Mouse (Mus musculus) liver, postnatal 0 days (tissue): ENCODE data around the gene St8sia1. TPM values are rescaled to one million over a fixed set of nuclear protein-coding genes. Genes with fewer than 3 reads are reported as not detected.
A peak's percentile ranks its signal among the peaks of the same experiment; 100 is the strongest.
"Not testable (repeated sequence)": the region's sequence is repeated elsewhere in the genome, so short reads cannot be mapped to it uniquely, and the experiment has no call there.

Source experiments
- ATAC-seq: fragments of 200-750 bp; cut with Nextera tagmentation; 2 replicates; pipeline ENCODE4 v1.8.0; 2017; ENCODE audit warnings: mild to moderate bottlenecking, moderate library complexity
- DNase-seq: peaks from one replicate; pipeline ENCODE4 v3.0.0-alpha.2; 2016
- H3K27ac ChIP-seq: fragments of 300-500 bp; sonication (generic); 2 replicates; pipeline ENCODE4 v1.5.1; 2014; ENCODE audit warnings: antibody characterized with exemption, moderate library complexity, mild to moderate bottlenecking, low read depth
- H3K27me3 ChIP-seq: fragments of 300-500 bp; sonication (generic); 2 replicates; pipeline ENCODE4 v1.6.1; 2014; ENCODE audit warnings: low read length, control low read depth, mixed read lengths; ENCODE audit not compliant: insufficient read depth
- H3K36me3 ChIP-seq: fragments of 300-500 bp; sonication (generic); replicated peaks from 2 replicates; pipeline ENCODE4 v1.6.1; 2014; ENCODE audit warnings: mild to moderate bottlenecking, control low read depth, low read length, moderate library complexity, mixed read lengths; ENCODE audit not compliant: insufficient read depth
- H3K4me1 ChIP-seq: fragments of 300-500 bp; sonication (generic); 2 replicates; pipeline ENCODE4 v1.6.1; 2014; ENCODE audit warnings: antibody characterized with exemption, mild to moderate bottlenecking, control low read depth; ENCODE audit not compliant: insufficient read depth
- H3K4me2 ChIP-seq: fragments of 300-500 bp; sonication (generic); 2 replicates; pipeline ENCODE4 v1.6.1; 2014; ENCODE audit warnings: low read depth, mild to moderate bottlenecking, low read length, moderate library complexity, mixed read lengths
- H3K4me3 ChIP-seq: fragments of 300-500 bp; sonication (generic); 2 replicates; pipeline ENCODE4 v1.5.1; 2014; ENCODE audit warnings: low read depth, low read length
- H3K9ac ChIP-seq: fragments of 300-500 bp; sonication (generic); replicated peaks from 2 replicates; pipeline ENCODE4 v1.6.1; 2014; ENCODE audit warnings: mild to moderate bottlenecking, moderate library complexity
- H3K9me3 ChIP-seq: fragments of 300-500 bp; sonication (generic); 2 replicates; pipeline ENCODE4 v1.6.1; 2016; ENCODE audit warnings: mild to moderate bottlenecking, control low read depth, low read length, mixed read lengths
- CTCF ChIP-seq: sonication (generic); IDR thresholded peaks from 2 replicates; pipeline ENCODE4 v1.5.1; 2016; ENCODE audit warnings: antibody characterized with exemption, low read depth
- EP300 ChIP-seq: IDR thresholded peaks from 2 replicates; pipeline ENCODE4 v1.6.1; 2016; ENCODE audit warnings: antibody characterized with exemption, low read depth, mild to moderate bottlenecking
- WGBS: fragments of 180-500 bp; shearing (Covaris S2); extraction: QIAGEN DNeasy Blood & Tissue Kit; methylation state at CpG from one replicate; pipeline ENCODE4 v1.1.7; 2014; ENCODE audit not compliant: insufficient replicate concordance; 5-methylcytosine and 5-hydroxymethylcytosine counted together
- polyA plus RNA-seq: library from polyadenylated mRNA; unstranded; fragments of >200 nt; fragmentation: Nextera tagmentation; extraction: Ambion mirVana; gene quantifications from 2 replicates; pipeline ENCODE4 v1.2.1, GENCODE M21; 2015

St8sia1 gene
- polyA plus RNA-seq, 1 experiment from 2014 or later = 0.22 TPM

DNA sequence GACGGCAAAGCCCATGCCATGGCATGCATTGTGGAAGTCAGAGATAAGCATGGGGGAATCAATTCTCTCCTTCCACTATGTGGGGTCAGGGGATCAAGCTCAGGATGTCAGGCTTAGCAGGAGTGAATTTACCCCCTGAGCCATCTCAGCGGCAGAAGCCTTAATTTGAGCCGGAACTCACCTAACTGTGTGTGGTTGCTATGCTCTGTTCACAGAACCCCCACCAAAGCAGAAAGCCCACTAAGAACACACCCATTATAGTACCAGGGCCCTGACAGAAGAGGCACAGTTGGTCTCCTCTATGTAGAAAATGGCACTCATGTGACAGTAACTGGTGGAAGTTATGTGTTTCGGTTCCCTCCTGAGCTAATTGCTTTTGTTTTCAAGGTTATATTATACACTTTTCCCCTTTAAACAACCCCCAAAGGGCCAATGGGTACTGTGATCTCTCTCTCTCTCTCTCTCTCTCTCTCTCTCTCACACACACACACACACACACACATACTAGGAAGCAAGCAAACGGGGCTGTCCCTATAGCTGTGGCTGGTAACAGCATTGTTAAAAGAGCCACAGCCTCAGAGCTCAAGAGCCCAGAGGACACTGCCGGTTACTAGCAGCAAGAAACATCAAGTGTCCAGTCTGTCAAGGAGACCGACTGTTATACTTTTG is 27.3 kb upstream of the St8sia1 start:
- Histone ChIP-seq H3K27me3 (no peaks in the 10 kb centered on the region), H3K27ac (no peak overlapping the region), H3K4me1 (no peaks in the 10 kb centered on the region), H3K9me3 (no peaks in the 10 kb centered on the region), H3K9ac (no peak overlapping the region), H3K4me2 (no peak overlapping the region), H3K36me3 (no peaks in the 10 kb centered on the region), H3K4me3 (no peak overlapping the region)
- 57% methylated on average over 7 of the region's 7 CpGs for WGBS
- no peak for DNase-seq
- TF ChIP-seq EP300 = no peak
- no peak for TF ChIP-seq CTCF
- no peak for ATAC-seq

DNA sequence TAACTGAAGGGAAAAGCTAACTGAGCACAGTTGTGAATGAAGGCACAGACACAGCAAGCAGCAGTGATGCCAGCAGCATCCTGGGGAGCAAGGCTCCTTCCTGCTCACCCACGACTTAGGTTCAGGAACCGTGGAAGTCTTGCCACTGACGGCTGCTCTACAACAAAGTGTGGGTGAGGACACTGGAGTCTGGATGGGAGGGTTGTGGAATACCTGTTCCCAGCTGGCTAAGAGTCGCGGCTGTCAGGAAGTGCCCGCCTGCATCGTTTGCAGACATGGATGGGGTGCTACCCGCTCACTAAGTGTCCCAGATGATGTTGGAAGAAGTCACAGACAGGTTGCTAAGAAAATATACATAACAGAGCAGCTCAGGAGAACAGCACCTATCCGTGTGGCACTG is 26.3 kb upstream of the St8sia1 start:
- ATAC-seq = no peak
- WGBS = 76% methylated on average over 9 of the region's 9 CpGs
- no peak for TF ChIP-seq CTCF
- TF ChIP-seq EP300 = no peak

DNA sequence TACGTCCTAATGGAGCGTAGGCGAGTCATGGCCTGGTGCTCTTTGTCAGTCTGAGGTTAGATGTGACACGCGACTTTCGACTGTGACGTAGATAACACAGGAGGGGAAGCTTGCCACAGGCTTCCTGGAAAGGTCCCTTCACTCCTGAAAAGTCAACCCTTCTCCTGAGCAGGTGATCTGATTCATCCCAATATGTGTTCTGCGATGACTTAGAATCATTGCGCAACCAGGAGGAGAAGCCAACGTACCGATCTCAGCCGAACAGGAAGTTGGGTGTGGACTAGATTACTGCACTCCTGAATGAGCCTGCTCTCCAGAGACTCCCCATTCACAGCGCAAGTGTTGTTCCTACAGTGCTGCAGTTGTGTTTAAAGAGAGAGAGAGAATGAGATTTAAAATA is 25.2 kb upstream of the St8sia1 start:
- H3K36me3 ChIP-seq = no peaks in the 10 kb centered on the region
- TF ChIP-seq CTCF = no peak
- no peak for TF ChIP-seq EP300

More for the DNA sequence above, 26.3 kb upstream of the St8sia1 start:
- no peak overlapping the region for H3K9ac ChIP-seq
- no peak overlapping the region for H3K4me3 ChIP-seq
- H3K4me2 ChIP-seq = no peak overlapping the region
- no peaks in the 10 kb centered on the region for H3K4me1 ChIP-seq
- H3K9me3 ChIP-seq = no peaks in the 10 kb centered on the region
- DNase-seq = no peak
- H3K27me3 ChIP-seq = no peaks in the 10 kb centered on the region
- no peak overlapping the region for H3K27ac ChIP-seq
- H3K36me3 ChIP-seq = no peaks in the 10 kb centered on the region

DNA sequence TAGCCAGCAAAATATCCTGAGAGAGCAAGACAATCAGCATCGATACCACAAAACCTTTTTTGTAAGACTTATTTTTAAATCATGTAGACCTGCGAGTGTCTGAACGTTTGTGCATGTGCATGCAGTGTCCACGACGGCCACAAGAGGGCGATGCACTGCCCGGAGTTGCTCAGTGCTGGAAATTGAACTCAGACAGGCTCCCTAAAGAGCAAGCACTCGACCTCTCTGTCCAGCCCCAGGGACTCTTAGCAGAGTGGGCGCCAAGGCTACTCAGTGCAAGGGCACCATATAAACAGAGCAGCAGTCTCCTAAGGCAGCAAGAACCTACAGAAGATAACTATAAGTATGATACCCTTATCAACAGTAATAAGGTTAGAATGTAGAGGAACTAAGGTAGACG is 24.5 kb upstream of the St8sia1 start:
- H3K4me1 ChIP-seq = no peaks in the 10 kb centered on the region
- peak; percentile 45 for ATAC-seq
- peak; percentile 93 for TF ChIP-seq CTCF
- no peak for TF ChIP-seq EP300
- H3K4me2 ChIP-seq = no peak overlapping the region
- H3K27ac ChIP-seq = no peak overlapping the region
- no peaks in the 10 kb centered on the region for H3K27me3 ChIP-seq
- no peaks in the 10 kb centered on the region for H3K36me3 ChIP-seq
- peak; percentile 80 for DNase-seq
- WGBS = 18% methylated on average over 10 of the region's 10 CpGs
- no peak overlapping the region for H3K9ac ChIP-seq
- H3K4me3 ChIP-seq = no peak overlapping the region
- H3K9me3 ChIP-seq = no peaks in the 10 kb centered on the region

More for the DNA sequence above, 25.2 kb upstream of the St8sia1 start:
- Histone ChIP-seq H3K9ac (no peak overlapping the region), H3K4me1 (no peaks in the 10 kb centered on the region), H3K9me3 (no peaks in the 10 kb centered on the region), H3K27me3 (no peaks in the 10 kb centered on the region), H3K4me2 (no peak overlapping the region), H3K4me3 (no peak overlapping the region), H3K27ac (no peak overlapping the region)
- ATAC-seq = no peak
- no peak for DNase-seq
- 45% methylated on average over 13 of the region's 13 CpGs for WGBS

DNA sequence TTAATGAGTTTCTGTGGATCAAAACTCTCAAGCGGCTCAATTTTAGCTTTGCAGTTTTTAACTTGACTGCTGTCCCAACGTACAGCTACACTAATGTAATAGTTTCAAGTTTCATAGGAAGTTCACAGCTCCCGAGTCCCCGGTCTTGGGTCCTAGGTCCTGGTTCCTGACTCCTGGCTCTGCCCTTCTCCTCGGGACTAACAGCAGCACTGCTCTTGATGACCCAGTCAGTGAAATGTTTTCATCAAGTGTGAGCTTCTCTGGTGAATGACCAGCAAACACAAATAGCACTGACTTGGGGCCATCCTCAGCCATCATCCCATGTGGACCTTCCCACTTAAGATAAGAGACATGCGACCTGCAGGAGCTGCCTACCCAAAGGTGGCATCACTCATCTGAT is 24.0 kb upstream of the St8sia1 start:
- Histone ChIP-seq H3K4me2 (no peak overlapping the region), H3K36me3 (no peaks in the 10 kb centered on the region), H3K9ac (no peak overlapping the region), H3K27me3 (no peaks in the 10 kb centered on the region), H3K9me3 (no peaks in the 10 kb centered on the region), H3K4me3 (no peak overlapping the region), H3K27ac (no peak overlapping the region), H3K4me1 (no peaks in the 10 kb centered on the region)
- ATAC-seq (no peak), DNase-seq (no peak)
- TF ChIP-seq EP300 (no peak), CTCF (no peak)
- WGBS = 69% methylated on average over 6 of the region's 6 CpGs

DNA sequence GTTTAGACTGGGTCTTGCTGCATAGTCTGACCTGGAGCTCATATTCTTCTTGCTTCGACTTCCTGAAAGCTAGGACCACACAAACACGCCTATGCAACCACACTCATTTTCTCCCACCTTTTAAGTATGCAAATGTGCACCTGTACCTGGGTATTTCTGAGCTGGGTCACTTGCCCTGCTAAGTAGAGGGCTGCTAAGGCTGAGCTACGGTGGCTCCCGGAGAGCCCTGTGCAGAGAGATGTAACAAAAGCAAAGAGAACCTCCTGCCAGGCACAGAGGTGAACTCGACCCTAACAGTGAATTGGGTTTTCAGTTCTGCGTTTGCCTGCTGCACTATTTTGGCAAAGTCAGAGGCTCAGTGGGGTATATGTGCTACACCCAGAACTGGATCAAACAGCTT is 23.4 kb upstream of the St8sia1 start:
- DNase-seq (no peak), ATAC-seq (no peak)
- H3K4me2 ChIP-seq = no peak overlapping the region

DNA sequence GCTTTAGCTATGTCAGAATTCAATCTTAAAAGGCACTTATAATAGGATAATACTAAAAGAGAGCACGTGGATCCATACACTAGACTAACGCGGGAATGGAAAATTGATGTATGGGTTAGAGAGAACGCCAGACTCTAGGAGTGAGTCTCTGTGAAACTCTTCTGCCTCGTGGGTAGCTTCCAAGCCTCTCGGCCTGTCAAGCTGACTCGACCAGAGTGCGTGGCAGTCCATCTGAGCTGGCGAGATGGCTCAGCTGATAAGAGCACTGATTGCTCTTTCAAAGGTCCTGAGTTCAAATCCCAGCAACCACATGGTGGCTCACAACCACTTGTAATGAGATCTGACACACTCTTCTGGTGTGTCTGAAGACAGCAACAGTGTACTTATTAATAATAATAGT is 22.5 kb upstream of the St8sia1 start:
- DNase-seq, H3K27me3 ChIP-seq, H3K4me1 ChIP-seq, H3K27ac ChIP-seq, H3K9me3 ChIP-seq, H3K9ac ChIP-seq, ATAC-seq, H3K4me3 ChIP-seq, H3K36me3 ChIP-seq, H3K4me2 ChIP-seq: not testable (repeated sequence)
- WGBS = 74% methylated on average over 9 of the region's 9 CpGs

More for the DNA sequence above, 23.4 kb upstream of the St8sia1 start:
- no peak for TF ChIP-seq CTCF
- no peak for TF ChIP-seq EP300
- H3K9me3 ChIP-seq = no peaks in the 10 kb centered on the region
- no peak overlapping the region for H3K4me3 ChIP-seq
- 71% methylated on average over 6 of the region's 6 CpGs for WGBS
- no peak overlapping the region for H3K27ac ChIP-seq
- no peaks in the 10 kb centered on the region for H3K4me1 ChIP-seq
- H3K9ac ChIP-seq = no peak overlapping the region
- H3K27me3 ChIP-seq = no peaks in the 10 kb centered on the region
- H3K36me3 ChIP-seq = no peaks in the 10 kb centered on the region

DNA sequence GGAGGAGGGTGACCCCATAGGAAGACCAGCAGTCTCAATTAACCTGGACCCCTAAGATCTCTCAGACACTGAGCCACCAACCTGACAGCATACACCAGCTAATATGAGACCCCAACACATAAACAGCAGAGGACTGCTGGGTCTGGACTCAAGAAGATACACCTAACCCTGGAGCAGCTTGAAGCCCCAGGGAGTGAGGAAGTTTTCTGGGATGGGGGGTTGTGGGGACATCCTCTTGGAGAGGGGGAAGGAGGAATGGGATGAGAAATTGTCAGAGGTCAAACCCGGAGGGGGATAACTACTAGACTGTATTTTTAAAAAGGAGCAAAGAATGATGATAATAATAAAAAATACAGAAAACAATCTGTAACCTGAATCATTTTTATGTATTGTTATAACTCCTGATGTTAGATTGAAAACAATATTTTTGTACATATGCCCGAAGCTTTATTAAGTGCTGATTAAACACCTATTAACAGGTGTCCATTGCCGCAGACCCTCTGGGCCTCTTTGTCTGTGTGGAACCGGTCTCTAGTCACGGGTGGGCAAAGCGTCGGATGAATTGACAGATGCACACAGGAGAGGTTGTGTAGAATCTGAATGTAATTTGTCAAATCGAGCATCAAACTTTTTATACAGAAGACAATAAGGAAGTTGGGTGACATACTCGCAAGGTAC is 21.4 kb upstream of the St8sia1 start:
- not testable (repeated sequence) for H3K36me3 ChIP-seq, H3K27ac ChIP-seq, H3K4me2 ChIP-seq, ATAC-seq, H3K9me3 ChIP-seq, H3K4me1 ChIP-seq, H3K9ac ChIP-seq, DNase-seq, H3K4me3 ChIP-seq, H3K27me3 ChIP-seq
- WGBS = 84% methylated on average over 9 of the region's 9 CpGs
